Mouse (Mus musculus): Measurements from ENCODE around the gene Tfpt. TPM values are rescaled to one million over a fixed set of nuclear protein-coding genes. Genes with fewer than 3 reads are reported as not detected.

Tfpt gene
- polyA plus RNA-seq, 1 experiment from 2014 or later = 18.2 TPM

DNA sequence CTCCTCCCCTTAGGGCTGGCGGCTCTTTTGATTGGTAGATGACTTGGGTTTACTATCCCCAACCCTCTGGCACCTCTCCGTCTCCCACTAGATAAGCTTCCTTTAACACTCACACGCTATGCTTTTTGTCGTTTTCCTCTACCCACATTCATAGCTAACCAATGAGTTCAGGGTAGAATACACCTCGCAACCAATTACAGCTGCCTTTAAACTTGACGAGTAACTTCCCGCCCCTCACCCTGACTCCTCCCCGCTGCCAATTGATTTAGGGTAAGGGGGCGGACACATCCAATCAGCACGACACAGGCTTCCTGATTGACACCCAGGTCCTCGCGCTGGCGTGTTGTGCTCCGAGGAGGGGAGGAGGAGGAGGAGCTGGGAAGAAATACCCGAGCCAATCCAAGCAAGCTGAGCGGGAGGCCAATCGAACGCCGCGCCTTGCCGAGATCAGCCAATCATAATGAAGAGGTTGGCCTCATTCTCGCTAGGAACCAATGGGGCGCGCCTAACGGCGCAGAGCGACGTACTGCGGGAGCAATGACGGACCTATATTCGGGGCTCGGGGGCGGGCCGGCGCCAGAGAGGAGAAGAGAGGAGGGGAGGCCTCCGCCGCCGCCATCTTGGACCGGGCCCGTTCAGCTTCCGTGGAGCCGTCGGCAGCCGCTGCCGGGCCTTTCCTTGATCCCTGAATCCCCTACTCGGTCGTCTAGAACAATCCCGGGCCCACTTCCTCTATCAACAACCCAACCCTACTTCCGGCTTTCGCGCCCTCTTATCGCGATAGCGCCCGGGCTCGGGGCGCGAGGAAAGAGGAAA is 15.2 kb upstream of the Tfpt start, which contains the start of gene Cnot3:
Gene Cnot3, plus strand, starts transcription at position 597 of the 816 bp plus-strand sequence.
- under 1% methylated on average over 54 of the region's 58 CpGs for WGBS
- H3K4me2 ChIP-seq (ENCODE audit: low read length) = peak within 1 kb of the TSS; percentile 80
- peak within 1 kb of the TSS; percentile 90 to 93 for H3K4me3 ChIP-seq (ENCODE audit: control insufficient read depth in 1 of 2, insufficient read depth in 1 of 2, low read depth in 1 of 2, low read length in 2 of 2)
- peak within 1 kb of the TSS; percentile 97 to 98 for H3K27ac ChIP-seq (replicated peaks in 1 of 2; ENCODE audit: control insufficient read depth in 1 of 2, insufficient read depth in 1 of 2, low read depth in 2 of 2, low read length in 2 of 2)
- H3K4me1 ChIP-seq (ENCODE audit: control insufficient read depth in 2 of 2, insufficient read depth in 2 of 2, low read length in 2 of 2) = peaks cover 12 to 24% of the 10 kb centered on the region in 2 experiments
- H3K36me3 ChIP-seq (ENCODE audit: control insufficient read depth, insufficient read depth, low read length) = peaks cover 27% of the 10 kb centered on the region
- no peaks in the 10 kb centered on the region for H3K27me3 ChIP-seq (ENCODE audit: control insufficient read depth, insufficient read depth, low read length)
- peak; percentile 98 for ATAC-seq (ENCODE audit: insufficient number of reproducible peaks, insufficient read depth, low FRiP score, low read depth)
- H3K9me3 ChIP-seq (ENCODE audit: control insufficient read depth, low read length) = no peaks in the 10 kb centered on the region
- peak within 1 kb of the TSS; percentile 98 for H3K9ac ChIP-seq (ENCODE audit: low read length)

DNA sequence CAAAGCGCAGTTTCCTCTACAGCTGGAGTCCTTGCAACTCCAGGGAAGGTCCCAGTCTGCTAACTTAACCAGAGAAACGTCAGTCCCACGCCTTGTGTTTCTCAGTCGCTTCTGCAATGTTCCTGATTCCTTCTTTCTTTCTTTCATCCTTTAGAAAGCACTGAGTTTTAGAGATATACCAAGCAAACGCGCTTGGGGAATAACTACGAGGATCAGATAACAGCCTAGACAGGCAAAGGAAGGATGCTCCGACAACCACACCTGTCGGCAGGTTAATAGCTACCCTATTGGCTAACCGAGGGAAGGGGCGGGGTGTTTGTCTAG is 14.6 kb upstream of the Tfpt start:
- no peak for ATAC-seq (ENCODE audit: insufficient number of reproducible peaks, insufficient read depth, low FRiP score, low read depth)

DNA sequence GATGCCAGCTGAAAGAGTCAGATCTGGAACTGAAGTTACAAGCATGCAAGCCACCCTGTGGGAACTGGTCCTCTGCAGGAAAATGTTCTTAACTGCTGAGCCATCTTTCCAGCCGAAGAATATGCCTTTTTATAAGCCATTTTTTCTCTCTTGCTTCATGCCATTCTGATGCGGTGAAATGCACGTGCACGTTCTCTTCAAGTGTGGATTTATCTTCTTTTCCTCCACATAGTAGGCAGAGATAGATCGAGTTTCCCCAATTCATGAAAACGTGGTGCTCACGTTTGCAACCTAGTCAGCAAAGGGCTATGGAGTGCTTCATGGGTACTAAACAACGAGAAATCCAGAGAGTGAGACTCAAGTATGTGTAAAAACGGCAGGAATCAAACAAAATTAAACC is 14.1 kb upstream of the Tfpt start:
- H3K27me3 ChIP-seq (ENCODE audit: control insufficient read depth, insufficient read depth, low read length) = no peaks in the 10 kb centered on the region
- no peak for ATAC-seq (ENCODE audit: insufficient number of reproducible peaks, insufficient read depth, low FRiP score, low read depth)
- peaks cover 12 to 24% of the 10 kb centered on the region in 2 experiments for H3K4me1 ChIP-seq (ENCODE audit: control insufficient read depth in 2 of 2, insufficient read depth in 2 of 2, low read length in 2 of 2)
- H3K9me3 ChIP-seq (ENCODE audit: control insufficient read depth, low read length) = no peaks in the 10 kb centered on the region
- H3K9ac ChIP-seq (ENCODE audit: low read length) = no peak overlapping the region
- H3K36me3 ChIP-seq (ENCODE audit: control insufficient read depth, insufficient read depth, low read length) = peaks cover 33% of the 10 kb centered on the region
- 22% methylated on average over 9 of the region's 9 CpGs for WGBS
- H3K4me2 ChIP-seq (ENCODE audit: low read length) = peak overlapping the region; percentile 58
- no peak overlapping the region for H3K27ac ChIP-seq (replicated peaks in 1 of 2; ENCODE audit: control insufficient read depth in 1 of 2, insufficient read depth in 1 of 2, low read depth in 2 of 2, low read length in 2 of 2)
- H3K4me3 ChIP-seq (ENCODE audit: control insufficient read depth in 1 of 2, insufficient read depth in 1 of 2, low read depth in 1 of 2, low read length in 2 of 2) = peak overlapping the region in 1 of 2 experiments; percentile 35; a peak in 2 of 4 replicates

More for the DNA sequence above, 14.6 kb upstream of the Tfpt start:
- Histone ChIP-seq H3K4me2 (ENCODE audit: low read length) (peak overlapping the region; percentile 58), H3K9me3 (ENCODE audit: control insufficient read depth, low read length) (no peaks in the 10 kb centered on the region), H3K27me3 (ENCODE audit: control insufficient read depth, insufficient read depth, low read length) (no peaks in the 10 kb centered on the region), H3K4me3 (ENCODE audit: control insufficient read depth in 1 of 2, insufficient read depth in 1 of 2, low read depth in 1 of 2, low read length in 2 of 2) (peak overlapping the region; percentile 35), H3K4me1 (ENCODE audit: control insufficient read depth in 2 of 2, insufficient read depth in 2 of 2, low read length in 2 of 2) (peaks cover 12 to 24% of the 10 kb centered on the region in 2 experiments), H3K9ac (ENCODE audit: low read length) (no peak overlapping the region), H3K36me3 (ENCODE audit: control insufficient read depth, insufficient read depth, low read length) (peaks cover 31% of the 10 kb centered on the region), H3K27ac (replicated peaks in 1 of 2; ENCODE audit: control insufficient read depth in 1 of 2, insufficient read depth in 1 of 2, low read depth in 2 of 2, low read length in 2 of 2) (peak overlapping the region; percentile 9 to 53; a peak in 1 of 4 replicates)
- WGBS = 2% methylated on average over 11 of the region's 11 CpGs

DNA sequence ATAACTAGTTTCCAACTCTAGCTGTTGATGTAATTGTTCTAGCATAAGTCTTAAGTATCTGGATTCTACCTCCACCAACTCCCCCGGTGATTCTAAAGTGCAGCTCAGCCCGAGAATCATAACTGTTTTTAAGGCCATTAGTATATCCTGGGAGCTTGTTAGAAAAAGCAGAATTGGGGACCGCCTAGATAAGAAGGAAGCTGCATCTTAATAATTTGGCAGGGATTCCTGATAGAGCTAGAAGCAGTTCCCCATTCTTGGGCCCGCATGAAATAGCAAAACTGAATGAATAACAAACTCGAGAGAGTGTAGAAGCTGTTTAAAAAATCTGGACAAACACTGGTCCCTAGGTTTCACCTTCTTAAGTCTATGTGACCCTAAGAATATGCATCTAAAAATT is 13.7 kb upstream of the Tfpt start:
- ATAC-seq (ENCODE audit: insufficient number of reproducible peaks, insufficient read depth, low FRiP score, low read depth) = no peak
- Histone ChIP-seq H3K4me2 (ENCODE audit: low read length) (no peak overlapping the region), H3K9ac (ENCODE audit: low read length) (no peak overlapping the region), H3K36me3 (ENCODE audit: control insufficient read depth, insufficient read depth, low read length) (peaks cover 33% of the 10 kb centered on the region), H3K27ac (replicated peaks in 1 of 2; ENCODE audit: control insufficient read depth in 1 of 2, insufficient read depth in 1 of 2, low read depth in 2 of 2, low read length in 2 of 2) (no peak overlapping the region), H3K27me3 (ENCODE audit: control insufficient read depth, insufficient read depth, low read length) (no peaks in the 10 kb centered on the region), H3K4me3 (ENCODE audit: control insufficient read depth in 1 of 2, insufficient read depth in 1 of 2, low read depth in 1 of 2, low read length in 2 of 2) (no peak overlapping the region), H3K4me1 (ENCODE audit: control insufficient read depth in 2 of 2, insufficient read depth in 2 of 2, low read length in 2 of 2) (peaks cover 12 to 24% of the 10 kb centered on the region in 2 experiments), H3K9me3 (ENCODE audit: control insufficient read depth, low read length) (no peaks in the 10 kb centered on the region)
- 66% methylated on average over 5 of the region's 5 CpGs for WGBS

DNA sequence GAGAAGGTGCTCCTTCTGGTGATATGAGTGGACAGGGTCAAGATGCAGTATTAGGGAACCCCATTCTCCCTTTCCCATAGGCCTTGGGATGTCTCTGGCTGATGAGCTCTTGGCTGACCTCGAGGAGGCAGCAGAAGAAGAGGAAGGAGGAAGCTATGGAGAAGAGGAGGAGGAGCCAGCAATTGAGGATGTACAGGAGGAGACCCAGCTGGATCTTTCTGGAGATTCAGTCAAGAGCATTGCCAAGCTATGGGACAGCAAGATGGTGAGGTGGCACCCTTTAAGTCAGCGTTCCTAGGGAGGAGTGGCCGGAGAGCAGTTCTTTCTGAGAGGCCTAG is 718 bp upstream of the Tfpt start:
- Histone ChIP-seq H3K4me1 (ENCODE audit: control insufficient read depth in 2 of 2, insufficient read depth in 2 of 2, low read length in 2 of 2) (peaks cover 10 to 18% of the 10 kb centered on the region in 2 experiments), H3K9me3 (ENCODE audit: control insufficient read depth, low read length) (no peaks in the 10 kb centered on the region), H3K9ac (ENCODE audit: low read length) (peak overlapping the region; percentile 75), H3K4me2 (ENCODE audit: low read length) (peak overlapping the region; percentile 97), H3K4me3 (ENCODE audit: control insufficient read depth in 1 of 2, insufficient read depth in 1 of 2, low read depth in 1 of 2, low read length in 2 of 2) (peak overlapping the region; percentile 73 to 100), H3K36me3 (ENCODE audit: control insufficient read depth, insufficient read depth, low read length) (peaks cover 47% of the 10 kb centered on the region), H3K27me3 (ENCODE audit: control insufficient read depth, insufficient read depth, low read length) (no peaks in the 10 kb centered on the region), H3K27ac (replicated peaks in 1 of 2; ENCODE audit: control insufficient read depth in 1 of 2, insufficient read depth in 1 of 2, low read depth in 2 of 2, low read length in 2 of 2) (no peak overlapping the region)
- WGBS = 59% methylated on average over 3 of the region's 3 CpGs
- no peak for ATAC-seq (ENCODE audit: insufficient number of reproducible peaks, insufficient read depth, low FRiP score, low read depth)

DNA sequence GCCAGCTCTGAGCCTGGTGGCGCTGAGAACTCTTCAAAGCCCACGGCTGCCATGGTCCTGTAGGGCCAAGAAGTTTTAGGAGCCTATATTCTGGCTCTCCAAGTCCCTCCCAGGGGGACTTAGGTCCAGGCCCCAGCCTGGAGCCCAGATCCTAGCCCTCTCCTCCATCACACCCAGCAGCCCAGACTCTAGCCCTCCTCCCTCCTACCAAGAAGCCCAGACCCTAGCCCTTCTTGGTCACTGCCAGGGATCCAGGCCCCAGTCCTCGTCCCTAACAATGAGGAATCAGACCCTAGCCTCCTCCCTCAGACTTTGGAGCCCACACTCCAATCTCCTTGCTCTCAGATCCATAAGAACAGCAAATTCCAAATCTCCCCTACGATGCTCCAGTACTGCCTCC is 699 bp downstream of the Tfpt start:
- Histone ChIP-seq H3K4me2 (ENCODE audit: low read length) (peak overlapping the region; percentile 97), H3K4me3 (ENCODE audit: control insufficient read depth in 1 of 2, insufficient read depth in 1 of 2, low read depth in 1 of 2, low read length in 2 of 2) (peak overlapping the region; percentile 73 to 100), H3K4me1 (ENCODE audit: control insufficient read depth in 2 of 2, insufficient read depth in 2 of 2, low read length in 2 of 2) (peaks cover 10 to 18% of the 10 kb centered on the region in 2 experiments), H3K9ac (ENCODE audit: low read length) (peak overlapping the region; percentile 75), H3K27ac (replicated peaks in 1 of 2; ENCODE audit: control insufficient read depth in 1 of 2, insufficient read depth in 1 of 2, low read depth in 2 of 2, low read length in 2 of 2) (peak overlapping the region; percentile 21 to 76; a peak in 1 of 4 replicates), H3K27me3 (ENCODE audit: control insufficient read depth, insufficient read depth, low read length) (no peaks in the 10 kb centered on the region), H3K9me3 (ENCODE audit: control insufficient read depth, low read length) (no peaks in the 10 kb centered on the region), H3K36me3 (ENCODE audit: control insufficient read depth, insufficient read depth, low read length) (peaks cover 48% of the 10 kb centered on the region)
- WGBS = 37% methylated on average over 4 of the region's 4 CpGs
- ATAC-seq (ENCODE audit: insufficient number of reproducible peaks, insufficient read depth, low FRiP score, low read depth) = no peak

DNA sequence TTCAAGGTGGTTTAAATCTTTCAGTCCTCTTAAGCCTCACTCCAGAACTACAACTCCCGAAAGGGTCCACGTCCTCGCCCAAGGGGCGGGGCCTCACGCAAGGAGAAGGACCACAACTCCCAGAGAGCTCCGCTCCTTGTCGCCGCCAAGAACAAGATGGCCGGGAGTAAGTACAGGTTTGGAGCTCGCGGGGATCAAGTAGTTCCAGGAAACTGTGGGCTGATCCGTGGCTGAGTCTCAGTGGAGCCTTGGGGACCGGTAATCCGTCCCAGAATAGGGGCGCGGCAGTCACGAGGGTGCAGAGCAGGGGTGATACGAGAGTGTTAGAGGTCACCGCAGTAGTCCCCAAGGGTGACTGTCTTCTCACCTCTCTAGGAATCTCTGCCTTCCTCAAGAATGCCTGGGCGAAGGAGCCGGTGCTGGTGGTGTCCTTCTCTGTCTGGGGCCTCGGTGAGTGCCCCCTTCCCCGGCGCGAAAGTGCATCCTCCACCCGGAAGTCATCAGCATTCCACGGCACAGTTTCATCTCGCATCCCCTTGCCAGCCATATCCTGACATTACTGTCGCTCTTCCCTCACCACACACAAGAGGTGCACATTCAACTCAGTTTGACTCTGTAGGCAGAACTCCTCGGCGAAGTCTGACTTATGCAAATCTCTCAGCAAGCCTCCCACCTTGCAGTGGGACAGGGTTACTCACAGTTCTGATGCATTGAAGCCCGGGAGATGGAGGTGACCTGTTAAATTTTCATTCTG is 12.3 kb downstream of the Tfpt start, which contains the start of gene Ndufa3:
Gene Ndufa3, plus strand, starts transcription at position 132 of the 754 bp plus-strand sequence.
- peak; percentile 91 for ATAC-seq (ENCODE audit: insufficient number of reproducible peaks, insufficient read depth, low FRiP score, low read depth)
- H3K9me3 ChIP-seq (ENCODE audit: control insufficient read depth, low read length) = no peaks in the 10 kb centered on the region
- peaks cover 0 to 5% of the 10 kb centered on the region in 2 experiments; a peak in 1 of 4 replicates for H3K4me1 ChIP-seq (ENCODE audit: control insufficient read depth in 2 of 2, insufficient read depth in 2 of 2, low read length in 2 of 2)
- peaks cover 33% of the 10 kb centered on the region for H3K36me3 ChIP-seq (ENCODE audit: control insufficient read depth, insufficient read depth, low read length)
- peak within 1 kb of the TSS; percentile 90 for H3K9ac ChIP-seq (ENCODE audit: low read length)
- peak within 1 kb of the TSS; percentile 76 to 96 for H3K4me3 ChIP-seq (ENCODE audit: control insufficient read depth in 1 of 2, insufficient read depth in 1 of 2, low read depth in 1 of 2, low read length in 2 of 2)
- H3K27me3 ChIP-seq (ENCODE audit: control insufficient read depth, insufficient read depth, low read length) = no peaks in the 10 kb centered on the region
- peak within 1 kb of the TSS; percentile 77 for H3K4me2 ChIP-seq (ENCODE audit: low read length)
- peak within 1 kb of the TSS; percentile 72 to 75 for H3K27ac ChIP-seq (replicated peaks in 1 of 2; ENCODE audit: control insufficient read depth in 1 of 2, insufficient read depth in 1 of 2, low read depth in 2 of 2, low read length in 2 of 2)
- under 1% methylated on average over 32 of the region's 32 CpGs for WGBS
